Mouse (Mus musculus) stomach, embryonic 16.5 days (tissue): ENCODE results near the gene Gm11555. TPM values are rescaled to one million over a fixed set of nuclear protein-coding genes. Genes with fewer than 3 reads are reported as not detected.
"Not testable (repeated sequence)": the region's sequence is repeated elsewhere in the genome, so short reads cannot be mapped to it uniquely, and the experiment has no call there.

Experiments
- ATAC-seq: fragments of 200-750 bp; cut with Nextera tagmentation; 2 replicates; pipeline ENCODE4 v1.8.0; 2017; ENCODE audit warnings: moderate number of reproducible peaks, moderate TSS enrichment; ENCODE audit not compliant: insufficient read depth, low FRiP score
- H3K27ac ChIP-seq: fragments of 300-500 bp; sonication (generic); 2 replicates; pipeline ENCODE4 v1.5.1; 2014; ENCODE audit warnings: low read length
- H3K27me3 ChIP-seq: fragments of 300-500 bp; sonication (generic); 2 replicates; pipeline ENCODE4 v1.6.1; 2014; ENCODE audit warnings: low read length, control low read depth, mixed read lengths; ENCODE audit not compliant: control insufficient read depth, insufficient read depth
- H3K36me3 ChIP-seq: fragments of 300-500 bp; sonication (generic); 2 replicates; pipeline ENCODE4 v1.6.1; 2014; ENCODE audit warnings: low read length; ENCODE audit not compliant: control insufficient read depth, insufficient read depth
- H3K4me1 ChIP-seq: fragments of 300-500 bp; sonication (generic); 2 replicates; pipeline ENCODE4 v1.6.1; 2014; ENCODE audit warnings: low read length, control low read depth, mixed read lengths; ENCODE audit not compliant: control insufficient read depth, insufficient read depth
- H3K4me2 ChIP-seq: fragments of 300-500 bp; sonication (generic); 2 replicates; pipeline ENCODE4 v1.6.1; 2014; ENCODE audit warnings: low read depth, low read length, mixed read lengths
- H3K4me3 ChIP-seq: fragments of 300-500 bp; sonication (generic); replicated peaks from 2 replicates; pipeline ENCODE4 v1.5.1; 2014; ENCODE audit warnings: mild to moderate bottlenecking, low read length
- H3K9ac ChIP-seq: fragments of 300-500 bp; sonication (generic); 2 replicates; pipeline ENCODE4 v1.6.1; 2014; ENCODE audit warnings: low read length
- H3K9me3 ChIP-seq: fragments of 300-500 bp; sonication (generic); replicated peaks from 2 replicates; pipeline ENCODE4 v1.6.1; 2016; ENCODE audit warnings: low read length, control low read depth; ENCODE audit not compliant: control insufficient read depth
- WGBS: fragments of 180-500 bp; shearing (Covaris S2); extraction: QIAGEN DNeasy Blood & Tissue Kit; methylation state at CpG from one replicate; pipeline ENCODE4 v1.1.7; 2014; 5-methylcytosine and 5-hydroxymethylcytosine counted together
- polyA plus RNA-seq: library from polyadenylated mRNA; unstranded; fragments of >200 nt; fragmentation: Nextera tagmentation; extraction: Ambion mirVana; gene quantifications from 2 replicates; pipeline ENCODE4 v1.2.1, GENCODE M21; 2015

The Gm11555 gene
- polyA plus RNA-seq: not detected in 2 replicates

GRCm38 (mm10) chr11:99650136-99650535, at the start of gene Gm11555:
Gene Gm11555 (minus strand): TSS chr11:99650236.
- Histone ChIP-seq H3K36me3 (no peaks in the 10 kb centered on the region), H3K9me3 (no peaks in the 10 kb centered on the region), H3K9ac (no peak within 1 kb of the TSS), H3K4me1 (no peaks in the 10 kb centered on the region), H3K27me3 (no peaks in the 10 kb centered on the region), H3K4me2 (no peak within 1 kb of the TSS), H3K27ac (no peak within 1 kb of the TSS), H3K4me3 (no peak within 1 kb of the TSS)
- no peak for ATAC-seq
- 86% methylated on average over 2 of the region's 2 CpGs for WGBS

GRCm38 (mm10) chr11:99690463-99690862, 40.4 kb upstream of the Gm11555 start, which contains the start of gene Gm14190:
Gene Gm14190 (minus strand): TSS chr11:99690740.
- H3K9ac ChIP-seq: no peak within 1 kb of the TSS
- no peak within 1 kb of the TSS for H3K4me2 ChIP-seq
- 79% methylated on average over 1 of the region's 1 CpGs for WGBS
- no peak for ATAC-seq
- no peaks in the 10 kb centered on the region for H3K9me3 ChIP-seq
- no peak within 1 kb of the TSS for H3K27ac ChIP-seq
- no peaks in the 10 kb centered on the region for H3K36me3 ChIP-seq
- no peaks in the 10 kb centered on the region for H3K4me1 ChIP-seq
- no peak within 1 kb of the TSS for H3K4me3 ChIP-seq
- no peaks in the 10 kb centered on the region for H3K27me3 ChIP-seq

GRCm38 (mm10) chr11:99685235-99685634, 35.2 kb upstream of the Gm11555 start:
- H3K4me3 ChIP-seq, H3K4me1 ChIP-seq, H3K27me3 ChIP-seq, H3K36me3 ChIP-seq, H3K9ac ChIP-seq, H3K9me3 ChIP-seq, H3K4me2 ChIP-seq, H3K27ac ChIP-seq, ATAC-seq: not testable (repeated sequence)
- 74% methylated on average over 1 of the region's 1 CpGs for WGBS

GRCm38 (mm10) chr11:99683481-99683880, 33.4 kb upstream of the Gm11555 start:
- no peak overlapping the region for H3K4me3 ChIP-seq
- ATAC-seq: no peak
- WGBS: 87% methylated on average over 2 of the region's 2 CpGs

GRCm38 (mm10) chr11:99665860-99666259, 15.8 kb upstream of the Gm11555 start, which contains the start of gene Krtap4-6:
Gene Krtap4-6 (minus strand): TSS chr11:99665960.
- no peak within 1 kb of the TSS for H3K4me2 ChIP-seq
- no peak for ATAC-seq
- no peak within 1 kb of the TSS for H3K27ac ChIP-seq
- no peak within 1 kb of the TSS for H3K9ac ChIP-seq
- H3K4me3 ChIP-seq: no peak within 1 kb of the TSS
- no peaks in the 10 kb centered on the region for H3K9me3 ChIP-seq
- H3K27me3 ChIP-seq: no peaks in the 10 kb centered on the region
- H3K36me3 ChIP-seq: no peaks in the 10 kb centered on the region
- no peaks in the 10 kb centered on the region for H3K4me1 ChIP-seq

More at GRCm38 (mm10) chr11:99683481-99683880, 33.4 kb upstream of the Gm11555 start:
- no peaks in the 10 kb centered on the region for H3K36me3 ChIP-seq
- no peaks in the 10 kb centered on the region for H3K27me3 ChIP-seq
- H3K4me2 ChIP-seq: no peak overlapping the region
- no peak overlapping the region for H3K27ac ChIP-seq
- H3K9me3 ChIP-seq: no peaks in the 10 kb centered on the region
- no peaks in the 10 kb centered on the region for H3K4me1 ChIP-seq
- H3K9ac ChIP-seq: no peak overlapping the region

- H3K4me3 ChIP-seq: no peak overlapping the region
- H3K36me3 ChIP-seq: no peaks in the 10 kb centered on the region
- H3K9ac ChIP-seq: no peak overlapping the region
- no peak overlapping the region for H3K4me2 ChIP-seq
- WGBS: 83% methylated on average over 10 of the region's 10 CpGs
- H3K27ac ChIP-seq: no peak overlapping the region
- no peak for ATAC-seq
- H3K27me3 ChIP-seq: no peaks in the 10 kb centered on the region
- no peaks in the 10 kb centered on the region for H3K9me3 ChIP-seq
- H3K4me1 ChIP-seq: no peaks in the 10 kb centered on the region
Observed at GRCm38 (mm10) chr11:99662802-99663201, 12.8 kb upstream of the Gm11555 start.

- Histone ChIP-seq H3K27ac (no peak overlapping the region), H3K4me1 (no peaks in the 10 kb centered on the region), H3K4me3 (no peak overlapping the region), H3K36me3 (no peaks in the 10 kb centered on the region), H3K27me3 (no peaks in the 10 kb centered on the region), H3K9me3 (no peaks in the 10 kb centered on the region), H3K9ac (no peak overlapping the region), H3K4me2 (no peak overlapping the region)
- WGBS: 79% methylated on average over 4 of the region's 4 CpGs
- ATAC-seq: no peak
Observed at GRCm38 (mm10) chr11:99659256-99659655, 9.2 kb upstream of the Gm11555 start.

- WGBS: 65% methylated on average over 10 of the region's 10 CpGs
- not testable (repeated sequence) for H3K27me3 ChIP-seq, H3K36me3 ChIP-seq, H3K4me1 ChIP-seq, H3K9me3 ChIP-seq, H3K4me2 ChIP-seq, H3K27ac ChIP-seq, H3K4me3 ChIP-seq, H3K9ac ChIP-seq, ATAC-seq
Observed at GRCm38 (mm10) chr11:99658467-99659010, 8.5 kb upstream of the Gm11555 start, which contains the start of gene Gm11563. Gene Gm11563 (minus strand): TSS chr11:99658960.

- Histone ChIP-seq H3K4me3 (no peak overlapping the region), H3K27ac (no peak overlapping the region), H3K36me3 (no peaks in the 10 kb centered on the region), H3K4me1 (no peaks in the 10 kb centered on the region), H3K27me3 (no peaks in the 10 kb centered on the region), H3K9me3 (no peaks in the 10 kb centered on the region), H3K9ac (no peak overlapping the region), H3K4me2 (no peak overlapping the region)
- no peak for ATAC-seq
- 46% methylated on average over 5 of the region's 5 CpGs for WGBS
Observed at GRCm38 (mm10) chr11:99657051-99657450, 7.0 kb upstream of the Gm11555 start.
